ENCODE assay signal across 9 mouse cellular contexts in genomic region chr9:121757835-121758814, GRCm38 (mm10). TPM values are rescaled to one million over a fixed set of nuclear protein-coding genes. Genes with fewer than 3 reads are reported as not detected.
DNase-seq lines count a peak whose midpoint lies in the region; ATAC-seq and TF ChIP-seq lines count a peak whose summit lies in the region.
"Had no signal": no experiment of that assay in that cellular context is flagged by ENCODE, and none has a peak within 500 bp of the region (broad histone marks: within the 10 kb centered on the region; RNA-seq: fewer than 3 reads in every experiment).

No protein-coding gene starts in this region.

- no peaks in the 10 kb centered on the region for H3K79me2 ChIP-seq in myocyte (ENCODE audit: control insufficient read depth, insufficient read depth)

- ATAC-seq in hindbrain, embryonic 16.5 days: no peak

- peak overlapping the region; percentile 92 for H3K4me3 ChIP-seq in cerebellum, adult 2 months (replicated peaks; ENCODE audit: insufficient read depth, low read depth, low read length)
- H3K4me3 ChIP-seq in hindbrain, embryonic 16.5 days (ENCODE audit: low read length): peak overlapping the region; percentile 83
- peak overlapping the region; percentile 38 for H3K4me3 ChIP-seq in myocyte

- peak overlapping the region; percentile 89 for H3K9ac ChIP-seq in hindbrain, embryonic 16.5 days (ENCODE audit: low read depth, low read length)

- H3K9me3 ChIP-seq in hindbrain, embryonic 16.5 days (ENCODE audit: control insufficient read depth, low read length): no peaks in the 10 kb centered on the region

- H3K4me2 ChIP-seq in hindbrain, embryonic 16.5 days (ENCODE audit: low read length): peak overlapping the region; percentile 90
- peak overlapping the region; percentile 81 for H3K4me2 ChIP-seq in myocyte (ENCODE audit: low read depth)

- TF ChIP-seq POLR2A in cerebellum, adult 2 months (IDR thresholded peaks at IDR 0.05; ENCODE audit: borderline replicate concordance, insufficient read depth, low read length): no peak
- TF ChIP-seq POLR2A in myocyte (IDR thresholded peaks at IDR 0.05; ENCODE audit: insufficient read length, low read depth): peak; percentile 30

- no peaks in the 10 kb centered on the region for H3K27me3 ChIP-seq in cerebellum, adult 2 months (ENCODE audit: control insufficient read depth, insufficient read depth, low read length)
- no peaks in the 10 kb centered on the region for H3K27me3 ChIP-seq in hindbrain, embryonic 16.5 days (replicated peaks; ENCODE audit: control insufficient read depth, insufficient read depth, low read length)
- H3K27me3 ChIP-seq in myocyte (ENCODE audit: control insufficient read depth, insufficient read depth, insufficient read length): no peaks in the 10 kb centered on the region

- 46% methylated on average over 10 of the region's 10 CpGs for WGBS in cerebellum, adult 2 months
- WGBS in hindbrain, embryonic 16.5 days: 53% methylated on average over 10 of the region's 10 CpGs

- peaks cover 21% of the 10 kb centered on the region; the same call in 1 of the 2 replicates for H3K4me1 ChIP-seq in cerebellum, adult 2 months (ENCODE audit: control insufficient read depth, insufficient read depth, low read length)
- H3K4me1 ChIP-seq in hindbrain, embryonic 16.5 days (ENCODE audit: control insufficient read depth, insufficient read depth, low read depth, low read length): peaks cover 28% of the 10 kb centered on the region

- 0 out of 2 replicates have a peak overlapping the region, but pooled peaks have one; percentile 23 for H3K27ac ChIP-seq in cerebellum, adult 2 months (ENCODE audit: insufficient read depth, low read length)
- peak overlapping the region; percentile 90 for H3K27ac ChIP-seq in hindbrain, embryonic 16.5 days (ENCODE audit: low read depth, low read length)

- TF ChIP-seq CTCF in cerebellum, adult 2 months (IDR thresholded peaks at IDR 0.05; ENCODE audit: borderline replicate concordance, insufficient read depth, low read depth, low read length): no peak

- H3K36me3 ChIP-seq in hindbrain, embryonic 16.5 days (ENCODE audit: control insufficient read depth, insufficient read depth, low read length): peaks cover 28% of the 10 kb centered on the region
- peaks cover 21% of the 10 kb centered on the region for H3K36me3 ChIP-seq in myocyte (ENCODE audit: control insufficient read depth, insufficient read depth)

- H3ac ChIP-seq in myocyte (ENCODE audit: control insufficient read depth, insufficient read length): peak overlapping the region; percentile 78

- peak in 1 of 2 experiments; percentile 15 for DNase-seq in cerebellum, adult 2 months
- no peak for DNase-seq in cerebellum, adult 11 months
- peak; percentile 22 for DNase-seq in A20 (ENCODE audit: low read depth, low spot score)
- peak; percentile 53 for DNase-seq in fibroblast of lung, adult 2 months (ENCODE audit: low read depth)
- no peak for DNase-seq in ovary, postnatal 10 days (ENCODE audit: low spot score)
- DNase-seq in adrenal gland, postnatal 36 days: no peak

TF ChIP-seq in myocyte, 11 proteins besides CTCF, POLR2A, EP300 and RAD21:
- peak; percentile 90 for TF ChIP-seq POLR2AphosphoS2 (IDR thresholded peaks at IDR 0.05; ENCODE audit: insufficient read length, low read depth)
- no peak for TF ChIP-seq MAX (IDR thresholded peaks at IDR 0.05; ENCODE audit: low read depth)
- no peak for TF ChIP-seq SRF (IDR thresholded peaks at IDR 0.05; ENCODE audit: control insufficient read depth, insufficient read length, low read depth)
- no peak for TF ChIP-seq E2F4 (IDR thresholded peaks at IDR 0.05; ENCODE audit: insufficient read depth)
- peak; percentile 30 to 81 (median 59) for TF ChIP-seq MYOG (IDR thresholded peaks at IDR 0.05; ENCODE audit: control insufficient read depth in 1 of 3, insufficient read depth in 1 of 3, insufficient read length in 2 of 3, low read depth in 2 of 3)
- TF ChIP-seq USF1 (IDR thresholded peaks at IDR 0.05; ENCODE audit: low read depth): no peak
- TF ChIP-seq TCF3 (IDR thresholded peaks at IDR 0.05; ENCODE audit: insufficient read length, low read depth): no peak
- no peak for TF ChIP-seq TCF12 (IDR thresholded peaks at IDR 0.05; ENCODE audit: insufficient read depth, poor library complexity, severe bottlenecking)
- no peak for TF ChIP-seq CEBPB (IDR thresholded peaks at IDR 0.05; ENCODE audit: insufficient read depth, poor library complexity, severe bottlenecking)
- no peak for TF ChIP-seq REST (IDR thresholded peaks at IDR 0.05; ENCODE audit: insufficient read depth, insufficient read length)
- peak in 2 of 3 experiments; percentile 69 to 82 for TF ChIP-seq MYOD1 (IDR thresholded peaks at IDR 0.05; ENCODE audit: control insufficient read depth in 1 of 3, insufficient read length in 2 of 3, low read depth in 2 of 3)

RNA-seq across cellular contexts. Expression of gene Zfp651, which starts 1.0 kb away (rescaled TPM):
- 67.9 and 68.5 TPM in 2 replicates for polyA plus RNA-seq in cerebellum, adult 2 months (2012; rRNA removed)
- polyA plus RNA-seq in hindbrain, embryonic 16.5 days (2015; fragmentation: Nextera tagmentation; extraction: Ambion mirVana): 15.0 and 22.8 TPM in 2 replicates
- polyA plus RNA-seq in myocyte (2012; fragmentation: generic; extraction: Trizol): 47.0 TPM
- 10 to 100 TPM; 40.5 to 49.7 TPM for total RNA-seq in adrenal gland, postnatal 36 days (2021)

RNA-seq across cellular contexts. Expression of gene Klhl40, which starts 19.3 kb away (rescaled TPM):
- 0.29 and 0.51 TPM in 2 replicates for polyA plus RNA-seq in cerebellum, adult 2 months (2012; rRNA removed)
- polyA plus RNA-seq in hindbrain, embryonic 16.5 days (2015; fragmentation: Nextera tagmentation; extraction: Ambion mirVana): 1.9 and 3.3 TPM in 2 replicates
- polyA plus RNA-seq in myocyte (2012; fragmentation: generic; extraction: Trizol): 70.4 TPM
- under 1 TPM in 1 of 2 experiments, not detected in 1; 0.16 TPM for total RNA-seq in adrenal gland, postnatal 36 days (2021)
- polyA plus RNA-seq: erythroblast, embryonic 14.5 days had no signal

RNA-seq across cellular contexts. Expression of gene Hhatl, which starts 34.2 kb away (rescaled TPM):
- 43.9 and 46.5 TPM in 2 replicates for polyA plus RNA-seq in cerebellum, adult 2 months (2012; rRNA removed)
- 0.50 and 0.55 TPM in 2 replicates for polyA plus RNA-seq in hindbrain, embryonic 16.5 days (2015; fragmentation: Nextera tagmentation; extraction: Ambion mirVana)
- 1.9 TPM for polyA plus RNA-seq in myocyte (2012; fragmentation: generic; extraction: Trizol)
- not detected for total RNA-seq in adrenal gland, postnatal 36 days (2021)
- polyA plus RNA-seq: erythroblast, embryonic 14.5 days had no signal

RNA-seq across cellular contexts. Expression of gene Nktr, which starts 39.2 kb away (rescaled TPM):
- polyA plus RNA-seq in cerebellum, adult 2 months (2012; rRNA removed): 130 and 145 TPM in 2 replicates
- 43.2 and 44.4 TPM in 2 replicates for polyA plus RNA-seq in hindbrain, embryonic 16.5 days (2015; fragmentation: Nextera tagmentation; extraction: Ambion mirVana)
- polyA plus RNA-seq in myocyte (2012; fragmentation: generic; extraction: Trizol): 9.0 TPM
- total RNA-seq in adrenal gland, postnatal 36 days (2021): 10 to 100 TPM; 58.2 to 90.2 TPM

RNA-seq across cellular contexts. Expression of gene Ss18l2, which starts 48.0 kb away (rescaled TPM):
- polyA plus RNA-seq in cerebellum, adult 2 months (2012; rRNA removed): 147 TPM in 2 replicates
- polyA plus RNA-seq in hindbrain, embryonic 16.5 days (2015; fragmentation: Nextera tagmentation; extraction: Ambion mirVana): 171 and 184 TPM in 2 replicates
- polyA plus RNA-seq in myocyte (2012; fragmentation: generic; extraction: Trizol): 81.5 TPM
- total RNA-seq in adrenal gland, postnatal 36 days (2021): 10 to 100 TPM; 41.6 to 57.2 TPM

Comparison
In these comparisons a context has a peak if more than half of its experiments do, and no peak if none do; other contexts are left out.
1. DNase-seq: peak in A20 (single experiment) and fibroblast of lung, adult 2 months (single experiment); none in cerebellum, adult 11 months (single experiment), ovary, postnatal 10 days (single experiment) and adrenal gland, postnatal 36 days (0 of 2).
2. H3K4me3 ChIP-seq: peak in every context shown above with its lines; median percentile 92 in cerebellum, adult 2 months; 83 in hindbrain, embryonic 16.5 days; 38 in myocyte.
3. RNA of gene Klhl40, which starts 19.3 kb away (polyA plus RNA-seq): 70.4 TPM in myocyte (single experiment); 1.9 to 3.3 TPM in hindbrain, embryonic 16.5 days and 0.29 to 0.51 TPM in cerebellum, adult 2 months; every median in the first group is over 10 times any median in the second.
4. RNA of gene Hhatl, which starts 34.2 kb away (polyA plus RNA-seq): 43.9 to 46.5 TPM in cerebellum, adult 2 months; 1.9 TPM in myocyte (single experiment) and 0.50 to 0.55 TPM in hindbrain, embryonic 16.5 days; every median in the first group is over 10 times any median in the second.